Mouse (Mus musculus): ENCODE measurements around the gene Cryba4. TPM values are rescaled to one million over a fixed set of nuclear protein-coding genes. Genes with fewer than 3 reads are reported as not detected.

Cryba4 gene
- polyA plus RNA-seq, 1 experiment = 2.8 TPM

DNA sequence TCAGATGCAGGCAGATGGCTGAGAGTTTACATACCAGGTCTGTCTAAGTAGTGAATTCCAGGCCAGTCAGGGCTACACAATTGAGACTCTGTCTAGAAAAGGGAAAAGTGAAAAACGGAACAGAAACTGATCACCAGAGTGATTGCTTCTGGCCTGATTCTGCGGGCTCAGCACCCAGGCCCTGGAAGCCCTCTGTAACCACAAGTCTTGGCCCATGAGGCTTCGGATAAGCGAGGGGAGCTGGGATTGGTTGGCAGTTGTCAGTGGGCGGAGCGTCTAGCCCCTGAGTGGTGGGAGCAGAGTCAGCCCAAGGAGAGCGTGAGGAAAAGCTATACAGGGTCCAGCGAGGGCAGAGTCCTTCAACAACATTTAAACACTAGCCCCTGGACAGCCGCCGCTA, 13.2 kb upstream of the Cryba4 start:
- H3K79me2 ChIP-seq (ENCODE audit: control insufficient read depth, insufficient read depth) = no peaks in the 10 kb centered on the region
- no peak overlapping the region for H3K4me3 ChIP-seq
- H3K27me3 ChIP-seq (ENCODE audit: control insufficient read depth, insufficient read depth, insufficient read length) = no peaks in the 10 kb centered on the region
- no peaks in the 10 kb centered on the region for H3K36me3 ChIP-seq (ENCODE audit: control insufficient read depth, insufficient read depth)
- no peak overlapping the region for H3ac ChIP-seq (ENCODE audit: control insufficient read depth, insufficient read length)
- TF ChIP-seq REST (IDR thresholded peaks at IDR 0.05; ENCODE audit: insufficient read depth, insufficient read length) (no peak), MAX (IDR thresholded peaks at IDR 0.05; ENCODE audit: low read depth) (no peak), SRF (IDR thresholded peaks at IDR 0.05; ENCODE audit: control insufficient read depth, insufficient read length, low read depth) (no peak), TCF3 (IDR thresholded peaks at IDR 0.05; ENCODE audit: insufficient read length, low read depth) (no peak), POLR2A (IDR thresholded peaks at IDR 0.05; ENCODE audit: insufficient read length, low read depth) (no peak), POLR2AphosphoS2 (IDR thresholded peaks at IDR 0.05; ENCODE audit: insufficient read length, low read depth) (no peak), CEBPB (IDR thresholded peaks at IDR 0.05; ENCODE audit: insufficient read depth, poor library complexity, severe bottlenecking) (no peak), USF1 (IDR thresholded peaks at IDR 0.05; ENCODE audit: low read depth) (no peak)
- H3K4me2 ChIP-seq (ENCODE audit: low read depth) = no peak overlapping the region

DNA sequence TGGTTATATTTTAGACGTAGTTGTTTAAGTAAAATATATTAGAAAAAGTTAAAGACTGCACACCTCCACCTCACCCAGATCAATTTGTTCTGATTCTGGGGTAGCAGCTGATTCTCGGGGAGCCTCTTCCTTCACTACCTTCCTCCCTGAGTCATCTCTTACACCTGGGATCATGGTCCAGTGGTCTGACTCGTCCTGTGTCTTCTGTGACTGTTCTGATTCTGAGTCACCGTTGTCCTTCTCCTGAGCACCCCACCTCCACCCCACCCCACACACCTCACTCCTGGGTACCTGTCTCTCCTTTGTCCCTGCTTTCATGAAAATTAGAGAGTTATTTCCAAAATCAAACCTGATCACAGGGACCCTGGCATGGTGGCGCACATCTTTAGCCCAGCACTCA, 12.8 kb upstream of the Cryba4 start:
- Histone ChIP-seq H3K4me2 (ENCODE audit: low read depth) (no peak overlapping the region), H3K27me3 (ENCODE audit: control insufficient read depth, insufficient read depth, insufficient read length) (no peaks in the 10 kb centered on the region), H3ac (ENCODE audit: control insufficient read depth, insufficient read length) (no peak overlapping the region), H3K4me3 (no peak overlapping the region), H3K79me2 (ENCODE audit: control insufficient read depth, insufficient read depth) (no peaks in the 10 kb centered on the region), H3K36me3 (ENCODE audit: control insufficient read depth, insufficient read depth) (no peaks in the 10 kb centered on the region)
- TF ChIP-seq MAX (IDR thresholded peaks at IDR 0.05; ENCODE audit: low read depth) (no peak), CEBPB (IDR thresholded peaks at IDR 0.05; ENCODE audit: insufficient read depth, poor library complexity, severe bottlenecking) (no peak), SRF (IDR thresholded peaks at IDR 0.05; ENCODE audit: control insufficient read depth, insufficient read length, low read depth) (no peak), MYOD1 (IDR thresholded peaks at IDR 0.05; ENCODE audit: control insufficient read depth in 1 of 3, insufficient read length in 2 of 3, low read depth in 2 of 3) (no peak), REST (IDR thresholded peaks at IDR 0.05; ENCODE audit: insufficient read depth, insufficient read length) (no peak), TCF12 (IDR thresholded peaks at IDR 0.05; ENCODE audit: insufficient read depth, poor library complexity, severe bottlenecking) (no peak)

DNA sequence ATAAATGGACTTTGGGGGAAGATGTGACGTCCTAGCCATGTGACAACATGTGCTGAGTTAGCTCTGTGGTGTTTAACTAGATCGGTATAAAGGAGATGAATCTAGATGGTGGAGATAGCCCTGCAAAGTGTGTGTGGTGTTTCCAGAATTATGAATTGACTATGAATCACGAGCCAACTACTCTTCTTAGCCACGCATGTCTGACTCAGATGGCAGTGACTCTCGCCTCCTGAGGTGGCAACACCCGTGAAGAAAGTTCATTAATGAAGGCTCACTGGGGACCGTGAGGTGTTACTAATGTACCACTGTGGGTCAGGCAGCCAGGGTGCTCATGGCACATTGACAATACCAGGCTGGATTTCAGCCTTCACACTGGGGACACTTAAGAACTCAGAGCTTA, 11.8 kb upstream of the Cryba4 start:
- Histone ChIP-seq H3K36me3 (ENCODE audit: control insufficient read depth, insufficient read depth) (no peaks in the 10 kb centered on the region), H3ac (ENCODE audit: control insufficient read depth, insufficient read length) (no peak overlapping the region), H3K27me3 (ENCODE audit: control insufficient read depth, insufficient read depth, insufficient read length) (no peaks in the 10 kb centered on the region), H3K4me3 (no peak overlapping the region), H3K4me2 (ENCODE audit: low read depth) (peak overlapping the region; percentile 5), H3K79me2 (ENCODE audit: control insufficient read depth, insufficient read depth) (no peaks in the 10 kb centered on the region)
- TF ChIP-seq MYOD1 (IDR thresholded peaks at IDR 0.05; ENCODE audit: control insufficient read depth in 1 of 3, insufficient read length in 2 of 3, low read depth in 2 of 3) (peak in 1 of 3 experiments; percentile 20), USF1 (IDR thresholded peaks at IDR 0.05; ENCODE audit: low read depth) (peak; percentile 48), REST (IDR thresholded peaks at IDR 0.05; ENCODE audit: insufficient read depth, insufficient read length) (no peak)

DNA sequence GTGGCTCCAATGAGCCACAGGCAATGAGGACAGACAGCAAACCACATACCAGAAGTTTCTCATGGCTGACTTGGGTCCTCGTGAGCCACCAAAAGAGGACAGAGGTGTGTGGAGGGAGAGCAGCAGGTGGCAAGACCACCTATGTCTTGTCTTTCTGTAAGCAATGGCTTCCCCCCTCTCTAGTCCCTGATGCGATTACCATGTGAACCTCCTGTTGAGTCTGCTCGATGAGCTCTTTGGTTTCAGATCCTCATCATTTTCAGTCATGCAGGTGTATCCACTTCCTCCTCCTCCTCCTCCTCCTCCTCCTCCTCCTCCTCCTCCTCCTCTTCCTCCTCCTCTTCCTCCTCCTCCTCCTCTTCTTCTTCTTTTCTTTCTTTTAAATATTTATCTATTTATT, 8.5 kb upstream of the Cryba4 start:
- H3K4me2 ChIP-seq (ENCODE audit: low read depth) = peak overlapping the region; percentile 73
- no peak overlapping the region for H3K4me3 ChIP-seq
- no peaks in the 10 kb centered on the region for H3K36me3 ChIP-seq (ENCODE audit: control insufficient read depth, insufficient read depth)
- TF ChIP-seq MYOD1 (IDR thresholded peaks at IDR 0.05; ENCODE audit: control insufficient read depth in 1 of 3, insufficient read length in 2 of 3, low read depth in 2 of 3) (no peak), POLR2A (IDR thresholded peaks at IDR 0.05; ENCODE audit: insufficient read length, low read depth) (no peak), MYOG (IDR thresholded peaks at IDR 0.05; ENCODE audit: control insufficient read depth in 1 of 3, insufficient read depth in 1 of 3, insufficient read length in 2 of 3, low read depth in 2 of 3) (no peak), POLR2AphosphoS2 (IDR thresholded peaks at IDR 0.05; ENCODE audit: insufficient read length, low read depth) (no peak), TCF12 (IDR thresholded peaks at IDR 0.05; ENCODE audit: insufficient read depth, poor library complexity, severe bottlenecking) (no peak), SRF (IDR thresholded peaks at IDR 0.05; ENCODE audit: control insufficient read depth, insufficient read length, low read depth) (no peak), REST (IDR thresholded peaks at IDR 0.05; ENCODE audit: insufficient read depth, insufficient read length) (no peak), CEBPB (IDR thresholded peaks at IDR 0.05; ENCODE audit: insufficient read depth, poor library complexity, severe bottlenecking) (no peak), E2F4 (IDR thresholded peaks at IDR 0.05; ENCODE audit: insufficient read depth) (no peak), TCF3 (IDR thresholded peaks at IDR 0.05; ENCODE audit: insufficient read length, low read depth) (no peak), USF1 (IDR thresholded peaks at IDR 0.05; ENCODE audit: low read depth) (no peak), MAX (IDR thresholded peaks at IDR 0.05; ENCODE audit: low read depth) (no peak)
- H3K27me3 ChIP-seq (ENCODE audit: control insufficient read depth, insufficient read depth, insufficient read length) = no peaks in the 10 kb centered on the region
- H3K79me2 ChIP-seq (ENCODE audit: control insufficient read depth, insufficient read depth) = no peaks in the 10 kb centered on the region
- H3ac ChIP-seq (ENCODE audit: control insufficient read depth, insufficient read length) = no peak overlapping the region

DNA sequence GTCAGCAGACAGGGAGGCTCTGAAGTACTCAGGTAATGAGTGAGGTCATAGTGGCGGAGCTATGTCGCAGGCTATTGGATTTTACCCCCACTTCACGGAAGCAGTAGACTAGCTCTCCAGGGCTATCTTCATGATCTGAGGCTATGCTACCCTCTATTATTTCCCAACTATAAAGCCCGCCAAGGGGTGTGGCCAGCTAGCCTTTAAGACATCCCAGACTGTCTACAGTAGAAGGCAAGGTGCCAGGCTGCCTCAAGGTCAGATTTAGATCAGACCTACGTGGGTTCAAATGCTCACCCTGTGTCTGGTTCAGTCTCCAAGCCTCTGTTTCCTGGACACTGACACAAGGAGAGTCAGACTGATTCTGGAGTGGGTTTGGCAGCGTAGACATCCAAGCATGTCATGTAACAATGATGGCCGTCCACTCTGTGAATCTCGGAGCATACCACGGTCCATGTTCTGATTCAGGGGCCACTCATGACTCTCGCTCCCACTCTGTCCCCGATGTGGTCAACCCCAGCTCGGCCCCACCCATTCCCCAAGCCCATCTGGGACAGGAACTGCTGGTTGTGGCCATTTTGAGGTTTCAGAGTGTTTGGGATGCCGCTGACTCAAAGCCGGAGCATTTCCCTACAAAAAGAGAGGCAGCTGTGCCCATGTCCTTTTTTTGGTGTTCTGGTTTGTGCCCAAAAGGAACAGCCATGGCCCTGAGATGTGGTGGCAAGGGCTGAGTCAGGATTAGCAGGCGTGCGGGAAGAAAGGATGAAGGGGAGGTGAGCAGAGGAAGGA, 7.7 kb upstream of the Cryba4 start:
- no peak overlapping the region for H3ac ChIP-seq (ENCODE audit: control insufficient read depth, insufficient read length)
- TF ChIP-seq TCF12 (IDR thresholded peaks at IDR 0.05; ENCODE audit: insufficient read depth, poor library complexity, severe bottlenecking) = peak; percentile 64
- no peak for TF ChIP-seq USF1 (IDR thresholded peaks at IDR 0.05; ENCODE audit: low read depth)
- no peak for TF ChIP-seq REST (IDR thresholded peaks at IDR 0.05; ENCODE audit: insufficient read depth, insufficient read length)
- no peak for TF ChIP-seq MAX (IDR thresholded peaks at IDR 0.05; ENCODE audit: low read depth)
- TF ChIP-seq SRF (IDR thresholded peaks at IDR 0.05; ENCODE audit: control insufficient read depth, insufficient read length, low read depth) = no peak
- peak; percentile 20 for TF ChIP-seq POLR2A (IDR thresholded peaks at IDR 0.05; ENCODE audit: insufficient read length, low read depth)
- TF ChIP-seq E2F4 (IDR thresholded peaks at IDR 0.05; ENCODE audit: insufficient read depth) = no peak
- peak; percentile 18 for TF ChIP-seq TCF3 (IDR thresholded peaks at IDR 0.05; ENCODE audit: insufficient read length, low read depth)
- TF ChIP-seq MYOG (IDR thresholded peaks at IDR 0.05; ENCODE audit: control insufficient read depth in 1 of 3, insufficient read depth in 1 of 3, insufficient read length in 2 of 3, low read depth in 2 of 3) = peak; percentile 29 to 88 (median 73)
- TF ChIP-seq CEBPB (IDR thresholded peaks at IDR 0.05; ENCODE audit: insufficient read depth, poor library complexity, severe bottlenecking) = peak; percentile 29; the same call in 1 of the 2 replicates
- no peak for TF ChIP-seq POLR2AphosphoS2 (IDR thresholded peaks at IDR 0.05; ENCODE audit: insufficient read length, low read depth)
- TF ChIP-seq MYOD1 (IDR thresholded peaks at IDR 0.05; ENCODE audit: control insufficient read depth in 1 of 3, insufficient read length in 2 of 3, low read depth in 2 of 3) = peak; percentile 27 to 75 (median 54)
- H3K4me2 ChIP-seq (ENCODE audit: low read depth) = peak overlapping the region; percentile 73
- H3K4me3 ChIP-seq = peak overlapping the region; percentile 0
- no peaks in the 10 kb centered on the region for H3K79me2 ChIP-seq (ENCODE audit: control insufficient read depth, insufficient read depth)
- no peaks in the 10 kb centered on the region for H3K27me3 ChIP-seq (ENCODE audit: control insufficient read depth, insufficient read depth, insufficient read length)
- no peaks in the 10 kb centered on the region for H3K36me3 ChIP-seq (ENCODE audit: control insufficient read depth, insufficient read depth)
